Mouse (Mus musculus) small intestine, adult 2 months (tissue): ENCODE measurements around the gene Ifitm5. TPM values are rescaled to one million over a fixed set of nuclear protein-coding genes. Genes with fewer than 3 reads are reported as not detected.
A peak's percentile ranks its signal among the peaks of the same experiment; 100 is the strongest.
"Not testable (repeated sequence)": the region's sequence is repeated elsewhere in the genome, so short reads cannot be mapped to it uniquely, and the experiment has no call there.

ENCODE experiments used
- H3K27ac ChIP-seq: fragments of 200-500 bp; 2 replicates; pipeline ENCODE4 v1.5.1; 2012; ENCODE audit warnings: low read depth, low read length, control low read depth, inconsistent platforms; ENCODE audit not compliant: insufficient read depth
- H3K27me3 ChIP-seq: fragments of 200-500 bp; 2 replicates; pipeline ENCODE4 v1.6.1; 2012; ENCODE audit warnings: mild to moderate bottlenecking, moderate library complexity, low read length, inconsistent platforms; ENCODE audit not compliant: control insufficient read depth, insufficient read depth
- H3K36me3 ChIP-seq: fragments of 200-500 bp; 2 replicates; pipeline ENCODE4 v1.6.1; 2012; ENCODE audit warnings: mild to moderate bottlenecking, low read length, control low read depth, inconsistent platforms; ENCODE audit not compliant: control insufficient read depth, insufficient read depth
- H3K4me1 ChIP-seq: fragments of 200-500 bp; 2 replicates; pipeline ENCODE4 v1.6.1; 2012; ENCODE audit warnings: low read length, inconsistent platforms, mixed read lengths; ENCODE audit not compliant: control insufficient read depth, insufficient read depth, insufficient read length
- H3K4me3 ChIP-seq: fragments of 200-500 bp; 2 replicates; pipeline ENCODE4 v1.5.1; 2012; ENCODE audit warnings: low read depth, mild to moderate bottlenecking, control low read depth, inconsistent platforms, low read length, moderate library complexity
- CTCF ChIP-seq: fragments of 200-500 bp; IDR thresholded peaks from 2 replicates; pipeline ENCODE4 v1.5.1; 2012; ENCODE audit warnings: low read depth, mild to moderate bottlenecking, control low read depth, inconsistent platforms, low read length, moderate library complexity, mixed read lengths; ENCODE audit not compliant: insufficient replicate concordance, insufficient read length; ENCODE audit errors: extremely low read depth
- POLR2A ChIP-seq: fragments of 200-500 bp; IDR thresholded peaks from 2 replicates; pipeline ENCODE4 v1.6.1; 2012; ENCODE audit warnings: low read depth, mild to moderate bottlenecking, control low read depth, inconsistent platforms, low read length, moderate library complexity
- WGBS: fragments of 180-500 bp; shearing (Covaris S2); methylation state at CpG from one replicate; pipeline ENCODE4 v1.1.7; 2018; 5-methylcytosine and 5-hydroxymethylcytosine counted together
- polyA plus RNA-seq: library from polyadenylated mRNA; depleted of rRNA; stranded (reverse); fragments of >200 nt; gene quantifications from 2 replicates; pipeline ENCODE4 v1.2.3, GENCODE M21; 2012

Ifitm5 gene
- polyA plus RNA-seq, 1 experiment = 0.87 TPM

DNA sequence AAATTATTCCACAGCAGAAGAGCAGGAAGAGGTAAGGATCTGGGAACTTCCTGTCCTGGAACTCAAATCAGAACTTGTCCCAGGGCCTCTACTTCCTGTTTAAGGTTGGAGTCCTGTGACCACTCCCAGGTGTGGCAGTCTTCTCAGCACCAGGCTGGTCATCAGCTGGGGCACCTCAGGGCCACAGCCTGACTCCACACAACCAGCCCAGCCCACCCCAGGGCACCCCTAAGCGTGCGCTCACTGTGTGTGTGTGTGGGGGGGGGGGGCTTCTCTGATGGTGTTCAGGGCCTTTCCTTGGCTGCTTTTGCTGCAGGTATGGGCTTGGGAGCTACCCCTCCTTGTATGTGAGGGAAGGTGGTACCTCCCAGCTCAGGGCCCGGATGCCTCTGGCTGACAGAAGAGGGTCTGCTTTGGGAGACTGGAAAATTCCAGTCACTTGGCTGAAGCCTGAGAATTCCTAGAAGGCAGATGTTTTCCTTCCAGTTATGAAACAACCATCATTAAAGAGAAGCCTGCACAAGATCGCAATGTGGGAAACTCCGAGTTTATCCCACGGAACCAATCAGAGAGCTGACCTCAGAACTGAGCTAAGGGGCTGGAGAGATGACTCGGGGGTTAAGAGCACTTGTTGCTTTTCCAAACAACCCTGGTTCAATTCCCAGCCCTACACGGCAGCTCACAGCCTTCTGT is 21.5 kb upstream of the Ifitm5 start:
- Histone ChIP-seq H3K27ac (peak overlapping the region; percentile 89), H3K27me3 (no peaks in the 10 kb centered on the region), H3K36me3 (no peaks in the 10 kb centered on the region), H3K4me1 (peaks cover 7% of the 10 kb centered on the region), H3K4me3 (no peak overlapping the region)
- WGBS = 77% methylated on average over 8 of the region's 8 CpGs
- no peak for TF ChIP-seq POLR2A
- TF ChIP-seq CTCF = no peak

DNA sequence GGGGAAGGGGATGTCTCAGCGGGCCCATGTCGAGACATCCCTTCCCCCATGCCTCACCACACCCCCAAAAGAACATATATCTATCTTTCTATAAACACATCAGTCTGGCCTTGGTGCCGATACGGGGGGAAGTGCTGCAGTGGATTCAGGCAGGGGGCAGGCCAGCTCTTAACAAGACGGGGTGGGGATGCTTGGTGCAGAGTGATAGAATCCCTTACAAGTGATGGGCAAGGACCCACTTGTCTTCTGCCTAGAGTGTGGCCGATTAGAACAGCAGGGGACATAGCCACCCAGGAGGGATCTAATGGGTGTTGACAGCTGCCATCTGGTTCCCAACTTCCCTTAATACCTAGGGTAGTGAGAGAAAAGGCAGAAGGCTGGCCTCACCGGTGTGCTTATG is 20.8 kb upstream of the Ifitm5 start:
- no peak overlapping the region for H3K4me3 ChIP-seq
- peak overlapping the region; percentile 89 for H3K27ac ChIP-seq
- no peaks in the 10 kb centered on the region for H3K36me3 ChIP-seq
- peaks cover 7% of the 10 kb centered on the region for H3K4me1 ChIP-seq
- no peaks in the 10 kb centered on the region for H3K27me3 ChIP-seq
- TF ChIP-seq CTCF (no peak), POLR2A (no peak)
- 72% methylated on average over 7 of the region's 7 CpGs for WGBS

DNA sequence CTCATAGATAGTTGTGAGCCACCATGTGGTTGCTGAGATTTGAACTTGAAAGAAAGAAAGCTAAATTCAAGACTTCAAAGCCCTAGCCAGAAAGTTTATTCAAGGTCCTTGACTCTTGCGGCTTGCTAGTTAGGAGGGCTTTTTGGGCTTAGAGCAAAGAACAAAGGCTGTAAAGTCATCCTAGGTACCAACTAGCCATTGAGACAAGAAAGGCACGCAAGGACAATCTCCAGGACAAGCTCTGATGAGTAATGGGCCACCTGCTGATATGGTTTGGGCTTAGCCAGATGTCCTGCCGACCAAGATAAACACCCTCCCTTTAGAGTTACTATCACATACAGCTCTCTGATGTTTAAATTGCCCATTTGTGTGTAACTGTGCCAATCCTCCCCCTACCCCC is 18.6 kb upstream of the Ifitm5 start:
- peak overlapping the region; percentile 38; the same call in 1 of the 2 replicates for H3K27ac ChIP-seq
- not testable (repeated sequence) for H3K36me3 ChIP-seq, H3K4me3 ChIP-seq, H3K4me1 ChIP-seq, H3K27me3 ChIP-seq
- 40% methylated on average over 3 of the region's 3 CpGs for WGBS

DNA sequence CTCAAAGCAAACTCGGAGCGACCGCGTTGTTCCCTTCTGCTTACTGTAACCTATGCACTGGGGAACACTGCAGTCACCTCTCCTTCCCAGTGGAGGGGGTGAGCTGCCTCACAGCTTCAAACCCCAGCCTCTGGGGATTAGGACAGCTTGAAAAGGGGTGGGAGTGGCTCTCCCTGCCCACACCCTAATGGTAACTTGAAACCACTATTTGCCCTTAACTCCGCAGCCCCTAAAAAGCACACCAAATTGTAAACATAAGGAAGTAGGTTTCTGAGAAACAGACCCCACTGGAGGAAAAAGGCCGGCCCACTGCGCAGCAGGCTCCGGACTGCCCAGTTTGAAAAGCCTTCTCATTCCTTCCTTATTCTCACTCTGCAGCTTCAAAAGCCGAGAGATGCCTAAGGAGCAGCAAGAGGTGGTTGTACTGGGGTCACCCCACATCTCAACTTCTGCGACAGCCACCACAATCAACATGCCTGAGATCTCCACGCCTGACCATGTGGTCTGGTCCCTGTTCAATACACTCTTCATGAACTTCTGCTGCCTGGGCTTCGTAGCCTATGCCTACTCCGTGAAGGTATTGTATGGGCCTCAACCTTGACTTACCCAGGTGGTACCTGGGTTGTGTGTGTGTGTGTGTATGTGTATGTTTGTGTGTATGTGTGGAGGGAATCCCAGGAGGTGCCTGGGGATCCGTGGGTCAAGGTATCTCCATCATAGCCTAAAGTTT is 17.9 kb upstream of the Ifitm5 start:
- 59% methylated on average over 14 of the region's 14 CpGs for WGBS
- Histone ChIP-seq H3K27me3 (no peaks in the 10 kb centered on the region), H3K27ac (peak overlapping the region; percentile 79), H3K4me1 (peaks cover 3% of the 10 kb centered on the region), H3K4me3 (peak overlapping the region; percentile 41), H3K36me3 (no peaks in the 10 kb centered on the region)
- TF ChIP-seq CTCF (no peak), POLR2A (no peak)

DNA sequence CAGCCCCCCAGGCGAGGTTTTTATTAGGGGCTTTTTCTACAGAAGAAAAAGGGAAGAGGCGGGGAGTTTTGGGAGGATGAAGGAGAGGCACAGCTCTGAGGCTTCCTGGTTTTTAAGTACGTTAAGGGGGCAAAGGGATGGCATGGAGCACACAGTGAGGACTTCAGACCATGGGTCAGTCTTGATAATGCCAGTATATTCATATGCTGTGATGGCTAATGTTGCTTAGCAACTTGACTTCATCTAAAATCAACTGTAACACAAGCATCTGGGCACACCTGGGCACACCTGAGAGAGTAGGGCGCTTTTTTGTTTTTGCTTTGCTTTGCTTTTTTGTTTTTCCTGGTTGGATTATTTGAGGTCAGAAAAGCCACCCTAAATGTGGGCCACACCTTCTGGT is 16.8 kb upstream of the Ifitm5 start, which contains the start of gene Ifitm1:
TSS of gene Ifitm1 (plus strand) at position 301 of the 400 bp plus-strand sequence.
- Histone ChIP-seq H3K27me3 (no peaks in the 10 kb centered on the region), H3K4me1 (peaks cover 3% of the 10 kb centered on the region), H3K36me3 (no peaks in the 10 kb centered on the region), H3K27ac (0 out of 2 replicates have a peak within 1 kb of the TSS, but pooled peaks have one; percentile 79), H3K4me3 (peak within 1 kb of the TSS; percentile 41)
- TF ChIP-seq POLR2A = no peak
- no peak for TF ChIP-seq CTCF
- 89% methylated on average over 4 of the region's 4 CpGs for WGBS

DNA sequence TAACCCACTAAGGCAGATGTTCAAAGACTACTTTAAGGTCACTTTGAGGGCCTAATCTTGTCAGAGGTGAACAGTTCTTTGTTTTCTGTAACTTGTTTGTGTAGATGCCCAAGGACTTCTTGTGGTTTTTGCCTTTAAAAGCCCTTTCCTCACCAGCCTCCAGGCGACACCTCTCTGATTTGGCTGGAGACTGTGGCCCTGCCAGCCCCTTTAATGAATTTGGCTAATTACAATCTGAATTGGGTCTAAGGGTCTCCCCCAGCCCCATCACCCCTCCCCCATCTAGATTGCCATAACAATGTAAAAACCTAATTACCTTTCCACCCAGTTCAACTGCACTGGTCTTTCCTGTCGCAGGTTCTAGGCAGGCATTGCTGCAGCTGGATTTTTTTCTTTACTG is 12.6 kb upstream of the Ifitm5 start:
- Histone ChIP-seq H3K4me1 (no peaks in the 10 kb centered on the region), H3K27me3 (no peaks in the 10 kb centered on the region), H3K36me3 (no peaks in the 10 kb centered on the region), H3K27ac (no peak overlapping the region), H3K4me3 (no peak overlapping the region)
- TF ChIP-seq CTCF (no peak), POLR2A (no peak)
- 97% methylated on average over 2 of the region's 2 CpGs for WGBS

DNA sequence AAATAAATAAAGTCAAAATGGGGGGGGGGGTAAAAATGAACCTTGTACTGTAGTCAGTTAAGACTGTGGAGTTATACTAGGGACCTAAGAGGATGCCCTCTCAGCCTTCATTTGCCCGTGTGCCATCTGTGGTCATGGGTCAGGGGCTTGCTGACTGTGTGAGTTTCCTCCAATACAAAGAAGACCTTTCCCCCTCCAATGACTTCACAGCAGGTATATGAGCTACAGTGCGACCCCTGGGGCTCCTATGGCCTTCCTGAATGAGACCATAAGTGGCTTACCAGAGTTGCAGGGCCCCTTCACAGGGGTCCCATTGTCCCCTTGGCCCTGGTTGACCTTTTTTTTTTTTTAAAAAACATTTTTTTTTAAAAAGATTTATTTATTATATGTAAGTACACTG is 11.3 kb upstream of the Ifitm5 start:
- Histone ChIP-seq H3K4me3 (no peak overlapping the region), H3K27me3 (no peaks in the 10 kb centered on the region), H3K27ac (no peak overlapping the region), H3K4me1 (no peaks in the 10 kb centered on the region), H3K36me3 (no peaks in the 10 kb centered on the region)
- TF ChIP-seq POLR2A (no peak), CTCF (no peak)
- 95% methylated on average over 2 of the region's 2 CpGs for WGBS
